Mouse (Mus musculus): ENCODE measurements around the gene Mcu. TPM values are rescaled to one million over a fixed set of nuclear protein-coding genes. Genes with fewer than 3 reads are reported as not detected.

Mcu gene
- polyA plus RNA-seq, 1 experiment from 2014 or later, result 19.4 TPM

DNA sequence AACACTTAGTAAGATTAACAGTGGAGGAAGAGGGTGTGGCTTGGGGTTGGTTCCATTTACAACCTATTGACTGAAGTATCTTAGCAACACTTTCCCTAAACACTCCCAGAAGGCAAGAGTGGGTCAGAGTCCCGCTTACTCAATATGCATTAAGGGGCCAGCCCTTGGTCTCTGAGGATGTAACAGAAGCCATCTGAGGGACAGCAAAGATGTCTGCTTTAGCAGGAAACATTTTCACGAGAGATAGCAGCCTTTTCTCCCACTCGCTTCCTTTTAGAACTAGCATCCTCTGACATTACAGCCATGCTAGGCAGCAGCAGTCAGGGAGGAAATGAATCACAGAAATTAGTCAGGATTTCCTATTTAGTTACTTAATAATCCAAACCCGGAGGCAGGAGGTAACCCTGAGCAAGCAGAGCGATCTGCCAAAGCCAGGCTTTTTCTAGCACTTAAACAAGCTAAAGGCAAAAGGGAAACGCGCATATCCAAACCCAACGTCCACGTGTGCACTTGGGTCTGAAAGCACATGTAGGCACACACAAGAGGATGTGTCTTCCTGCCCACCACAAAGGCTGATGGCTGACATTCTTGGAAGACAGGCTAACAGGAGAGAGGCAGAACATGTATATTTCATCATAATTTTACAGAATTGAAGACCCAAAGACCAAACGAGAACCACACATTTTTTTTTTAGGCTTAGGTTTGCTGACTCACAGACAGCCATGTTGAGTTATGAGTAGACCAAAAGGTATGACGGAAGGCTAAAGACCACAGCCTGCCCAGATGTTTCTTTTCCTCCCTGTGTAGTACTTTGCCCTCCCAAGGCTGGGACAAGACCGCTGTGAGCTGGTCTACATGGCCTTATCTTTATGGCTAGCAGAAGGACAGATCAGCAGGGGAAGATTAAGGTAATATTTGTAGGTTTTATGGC lies 38.4 kb downstream of the Mcu start:
- Histone ChIP-seq H3K27me3 (ENCODE audit: insufficient read depth, poor library complexity, severe bottlenecking) (no peaks in the 10 kb centered on the region), H3K9me3 (peaks cover 11% of the 10 kb centered on the region), H3K36me3 (peaks cover 8% of the 10 kb centered on the region), H3K4me3 (no peak overlapping the region), H3K4me1 (peaks cover 25% of the 10 kb centered on the region), H3K27ac (peak overlapping the region; percentile 77)
- no peak for DNase-seq (ENCODE audit: low spot score)
- 56% methylated on average over 12 of the region's 12 CpGs for WGBS

- no peaks in the 10 kb centered on the region for H3K27me3 ChIP-seq (ENCODE audit: insufficient read depth, poor library complexity, severe bottlenecking)
- 0 out of 2 replicates have a peak overlapping the region, but pooled peaks have one; percentile 52 for H3K27ac ChIP-seq
These were observed 40.2 kb downstream of the Mcu start for GRCm38 (mm10) chr10:59576305-59576704.

DNA sequence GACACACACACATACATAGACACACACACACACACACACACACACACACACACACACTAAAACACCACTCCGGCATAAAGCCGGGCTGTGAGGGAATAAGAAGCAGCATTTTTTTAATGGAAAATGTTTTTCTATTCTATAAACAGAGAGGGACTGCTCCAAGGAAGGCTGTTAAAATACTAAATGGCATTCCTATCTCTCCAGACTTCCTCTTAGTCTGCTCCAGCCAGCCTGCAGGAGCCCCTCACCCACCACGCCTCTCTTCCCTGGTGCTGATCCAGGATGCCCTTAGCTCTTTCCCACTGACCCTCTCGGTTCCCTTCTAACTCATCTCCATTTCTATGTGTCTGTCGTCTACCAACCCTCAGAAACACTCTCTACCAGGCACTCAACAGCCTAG lies 44.5 kb downstream of the Mcu start:
- Histone ChIP-seq H3K9me3 (peaks cover 12% of the 10 kb centered on the region), H3K4me3 (no peak overlapping the region), H3K27ac (no peak overlapping the region; the same call in 1 of the 2 replicates), H3K27me3 (ENCODE audit: insufficient read depth, poor library complexity, severe bottlenecking) (no peaks in the 10 kb centered on the region), H3K36me3 (peaks cover 12% of the 10 kb centered on the region), H3K4me1 (peaks cover 28% of the 10 kb centered on the region)
- no peak for DNase-seq (ENCODE audit: low spot score)
- 69% methylated on average over 5 of the region's 5 CpGs for WGBS

More at GRCm38 (mm10) chr10:59576305-59576704, 40.2 kb downstream of the Mcu start:
- Histone ChIP-seq H3K4me1 (peaks cover 28% of the 10 kb centered on the region), H3K4me3 (no peak overlapping the region), H3K9me3 (peaks cover 12% of the 10 kb centered on the region), H3K36me3 (peaks cover 12% of the 10 kb centered on the region)
- no peak for DNase-seq (ENCODE audit: low spot score)
- WGBS, result 55% methylated on average over 5 of the region's 5 CpGs

- Histone ChIP-seq H3K4me3 (no peak overlapping the region), H3K27me3 (ENCODE audit: insufficient read depth, poor library complexity, severe bottlenecking) (no peaks in the 10 kb centered on the region), H3K9me3 (peaks cover 12% of the 10 kb centered on the region), H3K27ac (no peak overlapping the region; the same call in 1 of the 2 replicates), H3K4me1 (peaks cover 21% of the 10 kb centered on the region), H3K36me3 (peaks cover 12% of the 10 kb centered on the region)
- WGBS, result 56% methylated on average over 4 of the region's 4 CpGs
- no peak for DNase-seq (ENCODE audit: low spot score)
These were observed 45.2 kb downstream of the Mcu start for GRCm38 (mm10) chr10:59571273-59571672.

- peaks cover 12% of the 10 kb centered on the region for H3K9me3 ChIP-seq
- no peak for DNase-seq (ENCODE audit: low spot score)
- peaks cover 16% of the 10 kb centered on the region for H3K4me1 ChIP-seq
- no peak overlapping the region for H3K4me3 ChIP-seq
- WGBS, result 53% methylated on average over 2 of the region's 2 CpGs
- H3K27me3 ChIP-seq (ENCODE audit: insufficient read depth, poor library complexity, severe bottlenecking), result no peaks in the 10 kb centered on the region
- H3K27ac ChIP-seq, result no peak overlapping the region; the same call in 1 of the 2 replicates
- peaks cover 12% of the 10 kb centered on the region for H3K36me3 ChIP-seq
These were observed 45.7 kb downstream of the Mcu start for GRCm38 (mm10) chr10:59570780-59571179.

DNA sequence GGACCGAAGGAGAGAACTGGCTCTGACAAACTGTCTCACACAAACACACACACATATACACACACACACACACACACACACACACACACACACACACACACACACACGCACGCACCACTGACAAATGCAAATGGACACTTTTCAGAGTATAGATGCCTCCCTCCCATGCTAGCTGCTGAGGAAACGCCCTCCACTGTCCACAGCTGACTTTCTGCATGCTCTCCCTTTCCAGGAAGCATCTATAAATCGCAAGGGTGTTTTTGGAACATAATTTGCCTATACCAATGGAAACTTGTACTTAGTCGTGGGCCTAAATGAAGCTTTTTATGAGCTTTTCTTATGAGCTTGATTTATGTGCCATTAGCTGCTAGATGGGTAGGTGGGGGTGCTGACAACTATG lies 46.1 kb downstream of the Mcu start:
- DNase-seq (ENCODE audit: low spot score), result no peak
- peaks cover 12% of the 10 kb centered on the region for H3K36me3 ChIP-seq
- no peak overlapping the region; the same call in 1 of the 2 replicates for H3K27ac ChIP-seq
- WGBS, result 82% methylated on average over 6 of the region's 6 CpGs
- peaks cover 16% of the 10 kb centered on the region for H3K4me1 ChIP-seq
- H3K27me3 ChIP-seq (ENCODE audit: insufficient read depth, poor library complexity, severe bottlenecking), result no peaks in the 10 kb centered on the region
- no peak overlapping the region for H3K4me3 ChIP-seq
- H3K9me3 ChIP-seq, result peaks cover 12% of the 10 kb centered on the region

DNA sequence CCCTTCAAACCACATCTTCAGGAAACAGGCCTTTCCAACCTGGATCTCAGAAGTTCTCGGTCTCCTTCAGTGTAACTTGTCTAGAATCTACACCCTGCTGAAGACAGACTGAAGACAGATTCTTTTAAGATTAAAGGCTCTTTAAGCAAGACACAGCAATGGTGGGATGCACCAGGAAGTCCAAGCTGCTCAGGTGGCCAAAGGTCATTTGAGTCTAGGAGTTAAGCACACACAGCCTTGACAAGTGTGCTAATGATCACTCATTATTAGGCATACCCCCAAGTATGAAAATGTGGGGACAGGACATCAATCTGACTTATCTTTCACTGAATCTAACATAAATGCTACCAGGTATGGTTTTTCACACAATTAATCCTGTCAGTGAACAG lies 47.0 kb downstream of the Mcu start:
- no peak for DNase-seq (ENCODE audit: low spot score)
- Histone ChIP-seq H3K27ac (no peak overlapping the region), H3K27me3 (ENCODE audit: insufficient read depth, poor library complexity, severe bottlenecking) (no peaks in the 10 kb centered on the region), H3K9me3 (peaks cover 12% of the 10 kb centered on the region), H3K36me3 (peaks cover 12% of the 10 kb centered on the region), H3K4me3 (no peak overlapping the region), H3K4me1 (peaks cover 16% of the 10 kb centered on the region)
- 79% methylated on average over 1 of the region's 1 CpGs for WGBS

DNA sequence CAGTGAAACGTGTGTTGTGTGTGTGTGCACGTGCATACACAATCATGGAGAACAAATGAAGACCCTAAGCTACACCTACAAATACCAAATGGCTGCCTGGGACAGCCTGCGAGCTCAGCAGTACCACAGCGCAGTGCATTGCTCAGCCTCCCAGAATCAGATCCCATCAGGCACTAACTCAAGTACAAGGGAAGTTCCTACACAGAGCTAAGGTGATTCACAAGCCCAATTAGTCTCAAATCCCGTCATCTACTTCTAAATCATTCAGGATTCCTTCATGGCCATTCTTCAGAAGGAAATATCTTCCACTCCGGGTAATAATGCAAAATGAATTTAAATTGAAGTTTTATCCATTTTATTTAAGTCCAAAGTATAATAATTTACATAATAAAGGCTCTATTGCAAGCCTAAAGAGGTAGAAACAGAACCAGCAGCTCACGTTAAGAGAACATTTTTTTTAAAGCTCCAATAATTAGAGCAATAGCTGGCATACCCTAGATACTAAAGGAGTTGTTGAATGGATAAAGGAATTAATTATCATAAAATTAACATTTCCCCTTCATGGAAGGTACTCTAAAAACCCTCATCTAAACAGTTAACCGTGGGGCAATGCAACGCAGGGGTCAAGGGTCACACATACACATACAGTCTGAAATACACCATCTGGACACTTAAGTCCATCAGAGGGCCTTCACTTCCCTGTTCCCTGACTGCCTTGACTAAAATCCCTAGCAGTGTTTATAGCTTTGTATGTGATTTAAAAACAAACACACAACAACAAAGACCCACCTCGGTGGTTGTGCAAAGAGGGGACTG lies 47.6 kb downstream of the Mcu start:
- H3K9me3 ChIP-seq, result peaks cover 9% of the 10 kb centered on the region
- WGBS, result 79% methylated on average over 10 of the region's 10 CpGs
- H3K27ac ChIP-seq, result no peak overlapping the region
- peaks cover 16% of the 10 kb centered on the region for H3K4me1 ChIP-seq
- peaks cover 7% of the 10 kb centered on the region; the same call in 1 of the 2 replicates for H3K36me3 ChIP-seq
- H3K4me3 ChIP-seq, result no peak overlapping the region
- H3K27me3 ChIP-seq (ENCODE audit: insufficient read depth, poor library complexity, severe bottlenecking), result no peaks in the 10 kb centered on the region
- DNase-seq (ENCODE audit: low spot score), result no peak

DNA sequence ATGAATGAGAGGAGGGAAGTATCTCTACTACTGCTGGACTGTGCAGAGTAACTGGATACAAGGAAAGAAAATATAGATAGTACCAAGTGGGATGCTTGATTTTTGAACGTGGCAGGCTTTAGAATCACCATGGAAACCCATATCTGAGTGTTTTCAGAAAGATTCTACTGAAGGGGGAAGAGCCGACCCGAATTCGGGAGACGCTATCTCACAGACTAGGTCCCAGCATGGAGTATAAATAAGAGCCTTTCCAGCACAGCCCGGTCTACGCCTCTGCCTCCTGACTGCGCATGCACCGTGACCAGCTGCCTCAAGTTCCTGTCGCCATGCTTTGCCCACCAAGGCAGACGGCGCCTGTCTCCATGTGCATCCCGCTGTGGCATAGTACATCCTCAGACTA lies 49.5 kb downstream of the Mcu start:
- H3K4me1 ChIP-seq, result peaks cover 14% of the 10 kb centered on the region

DNA sequence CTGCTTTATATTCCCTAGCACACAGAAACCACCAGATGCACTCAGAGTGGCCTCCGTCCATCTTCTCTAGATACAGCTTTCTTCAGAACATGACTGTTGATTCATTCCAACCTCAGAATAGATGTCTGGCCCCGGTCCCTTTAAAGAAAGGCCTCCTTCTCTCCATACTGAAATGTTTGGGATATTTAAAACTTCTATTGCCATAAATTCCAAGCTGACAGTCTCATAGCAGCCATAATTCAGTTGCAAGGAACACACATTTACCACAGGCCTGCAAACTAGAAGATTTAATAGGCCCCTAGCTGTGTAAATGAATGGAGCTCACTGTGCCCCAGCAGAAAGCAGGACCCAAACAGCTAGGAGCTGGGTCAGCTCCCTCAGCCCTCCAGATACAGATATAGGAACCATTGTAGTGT lies 50.5 kb downstream of the Mcu start:
- peak; percentile 43 for DNase-seq (ENCODE audit: low spot score)
- Histone ChIP-seq H3K27ac (no peak overlapping the region), H3K9me3 (no peaks in the 10 kb centered on the region), H3K27me3 (ENCODE audit: insufficient read depth, poor library complexity, severe bottlenecking) (no peaks in the 10 kb centered on the region), H3K4me1 (peaks cover 13% of the 10 kb centered on the region), H3K36me3 (no peaks in the 10 kb centered on the region), H3K4me3 (no peak overlapping the region)
- WGBS, result 83% methylated on average over 2 of the region's 2 CpGs

More for the DNA sequence above, 49.5 kb downstream of the Mcu start:
- Histone ChIP-seq H3K27ac (no peak overlapping the region), H3K9me3 (no peaks in the 10 kb centered on the region), H3K27me3 (ENCODE audit: insufficient read depth, poor library complexity, severe bottlenecking) (no peaks in the 10 kb centered on the region), H3K4me3 (no peak overlapping the region), H3K36me3 (no peaks in the 10 kb centered on the region)
- WGBS, result 86% methylated on average over 13 of the region's 13 CpGs
- peak; percentile 61 for DNase-seq (ENCODE audit: low spot score)

DNA sequence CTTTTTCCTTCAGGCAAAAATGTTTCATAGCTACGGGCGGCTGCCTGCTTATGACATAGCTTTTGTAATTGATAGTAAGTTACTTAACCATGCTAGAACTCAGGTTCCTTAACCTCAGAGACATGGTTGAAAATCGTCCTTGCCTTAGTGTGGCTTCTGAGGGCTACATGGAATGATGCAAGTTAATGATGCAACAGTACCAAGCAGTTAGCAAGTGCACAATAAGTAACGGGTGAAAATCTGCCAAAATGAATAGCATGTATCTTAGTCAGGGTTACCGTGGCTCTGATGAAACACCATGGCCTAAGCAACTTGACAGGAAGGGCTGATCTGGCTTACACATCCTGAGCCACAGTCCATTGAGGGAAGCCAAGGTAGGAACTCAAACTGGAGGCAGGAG lies 51.9 kb downstream of the Mcu start:
- no peak overlapping the region for H3K4me3 ChIP-seq
- H3K9me3 ChIP-seq, result no peaks in the 10 kb centered on the region
- DNase-seq (ENCODE audit: low spot score), result no peak
- WGBS, result 84% methylated on average over 5 of the region's 5 CpGs
- no peak overlapping the region for H3K27ac ChIP-seq
- no peaks in the 10 kb centered on the region for H3K36me3 ChIP-seq
- H3K27me3 ChIP-seq (ENCODE audit: insufficient read depth, poor library complexity, severe bottlenecking), result no peaks in the 10 kb centered on the region
- peaks cover 8% of the 10 kb centered on the region; the same call in 1 of the 2 replicates for H3K4me1 ChIP-seq

- no peaks in the 10 kb centered on the region for H3K27me3 ChIP-seq (ENCODE audit: insufficient read depth, poor library complexity, severe bottlenecking)
- H3K36me3 ChIP-seq, result no peaks in the 10 kb centered on the region
- 72% methylated on average over 4 of the region's 4 CpGs for WGBS
- H3K4me1 ChIP-seq, result 0 out of 2 replicates have a peak, but pooled peaks cover 2% of the 10 kb centered on the region
- no peak overlapping the region for H3K4me3 ChIP-seq
- H3K27ac ChIP-seq, result no peak overlapping the region
- peak; percentile 72 for DNase-seq (ENCODE audit: low spot score)
- no peaks in the 10 kb centered on the region for H3K9me3 ChIP-seq
These were observed 54.0 kb downstream of the Mcu start for GRCm38 (mm10) chr10:59562511-59562910.

DNA sequence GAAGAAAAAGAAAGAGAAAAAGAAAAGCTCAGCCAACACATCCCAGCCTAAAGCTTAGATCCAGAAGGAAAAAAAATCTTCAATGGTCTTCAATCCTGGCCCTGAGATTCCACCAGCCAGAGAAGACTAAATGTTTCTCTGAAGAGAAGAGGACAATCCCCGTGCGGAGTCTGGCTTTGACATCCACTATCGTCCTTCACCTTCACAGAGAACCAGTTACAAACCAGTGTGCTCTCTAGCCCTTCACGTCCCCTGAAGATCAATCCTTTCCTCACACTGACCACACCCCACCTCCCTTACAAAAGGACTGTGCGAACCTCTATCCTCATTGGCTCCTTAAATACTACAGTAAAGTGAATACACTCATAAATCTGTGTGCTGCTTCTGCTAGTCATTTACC lies 56.4 kb downstream of the Mcu start:
- H3K27ac ChIP-seq, result no peak overlapping the region
- H3K4me1 ChIP-seq, result peaks cover 12% of the 10 kb centered on the region
- H3K36me3 ChIP-seq, result no peaks in the 10 kb centered on the region
- H3K4me3 ChIP-seq, result no peak overlapping the region
- DNase-seq (ENCODE audit: low spot score), result peak; percentile 66
- no peaks in the 10 kb centered on the region for H3K27me3 ChIP-seq (ENCODE audit: insufficient read depth, poor library complexity, severe bottlenecking)
- no peaks in the 10 kb centered on the region for H3K9me3 ChIP-seq
- 89% methylated on average over 5 of the region's 5 CpGs for WGBS

Measured in heart, embryonic 10.5 days (tissue).